Mouse (Mus musculus) bone marrow macrophage, adult 2 months (primary cell): ENCODE data around the gene Gm10837.

ENCODE experiments used
- CTCF ChIP-seq: IDR thresholded peaks from 2 replicates; pipeline ENCODE4 v1.5.1; 2012; ENCODE audit warnings: low read depth, mild to moderate bottlenecking, low read length, moderate library complexity
- POLR2A ChIP-seq: IDR thresholded peaks from 2 replicates; pipeline ENCODE4 v1.6.1; 2012; ENCODE audit warnings: mild to moderate bottlenecking, low read depth, low read length, borderline replicate concordance

DNA sequence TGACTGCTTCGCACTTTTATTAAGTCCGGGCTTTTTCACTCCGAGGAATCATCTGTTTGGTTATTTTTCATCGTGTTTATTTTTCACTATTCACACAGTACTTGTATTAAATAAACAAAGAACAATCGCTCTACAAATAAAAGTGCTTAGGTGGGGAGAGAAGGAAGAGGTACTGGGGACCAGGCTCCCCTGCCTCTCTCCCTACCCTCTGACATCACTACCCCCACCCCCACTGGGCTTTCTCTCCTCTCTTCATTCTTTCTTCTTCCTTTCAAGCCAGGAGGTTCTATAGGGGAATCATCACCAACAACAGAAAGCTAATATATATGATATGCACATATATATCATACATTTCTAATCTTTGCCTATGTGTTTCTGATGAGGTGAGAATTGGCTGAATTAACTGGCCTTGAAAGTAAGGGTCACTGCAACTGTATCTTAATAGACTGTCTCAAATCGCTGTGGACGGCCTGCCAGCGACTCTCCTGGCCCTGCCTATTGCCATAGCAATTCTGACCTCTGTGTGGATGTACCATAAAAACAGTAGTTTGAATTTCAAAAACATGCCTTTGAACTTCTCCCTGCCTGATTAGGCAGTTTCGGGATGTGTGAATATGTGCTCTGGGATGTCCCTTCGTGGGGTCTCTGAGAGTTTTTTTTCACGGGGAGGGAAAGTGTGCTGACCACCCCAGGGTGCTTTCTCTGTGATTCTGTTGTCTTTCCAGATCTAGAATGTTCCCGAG, 36.2 kb upstream of the Gm10837 start:
- no peak for TF ChIP-seq POLR2A
- TF ChIP-seq CTCF, result no peak
